In the genomic region with DNA sequence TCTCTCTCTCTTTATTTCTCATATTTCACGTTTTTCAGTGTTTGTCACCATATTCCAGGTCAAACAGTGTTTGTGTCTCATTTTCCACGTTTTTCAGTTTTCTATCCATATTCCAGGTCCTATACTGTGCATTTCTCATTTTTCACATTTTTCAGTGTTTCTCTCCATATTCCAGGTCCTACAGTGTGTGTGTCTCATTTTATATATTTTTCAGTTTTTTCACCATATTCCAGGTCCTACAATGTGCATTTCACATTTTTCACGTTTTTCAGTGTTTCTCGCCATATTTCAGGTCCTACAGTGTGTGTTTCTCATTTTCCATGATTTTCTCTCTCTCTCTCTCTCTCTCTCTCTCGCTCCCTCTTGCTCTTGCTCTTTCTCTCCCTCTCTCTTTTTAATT, we compare ENCODE assay signal across 9 mouse cellular contexts.
DNase-seq lines count a peak whose midpoint lies in the region; ATAC-seq and TF ChIP-seq lines count a peak whose summit lies in the region.
"Had no signal": no experiment of that assay in that cellular context is flagged by ENCODE, and none has a peak within 500 bp of the region (broad histone marks: within the 10 kb centered on the region; RNA-seq: fewer than 3 reads in every experiment).

No protein-coding gene starts in this region.

- WGBS in heart, embryonic 14.5 days: 54% methylated on average over 5 of the region's 5 CpGs
- WGBS in liver, embryonic 14.5 days (ENCODE audit: insufficient replicate concordance): 30% methylated on average over 5 of the region's 5 CpGs

- H3K4me3 ChIP-seq in heart, embryonic 14.5 days (ENCODE audit: control insufficient read depth in 1 of 2, insufficient read depth in 1 of 2, low read depth in 1 of 2, low read length in 2 of 2): no peak overlapping the region
- no peak overlapping the region for H3K4me3 ChIP-seq in liver, embryonic 14.5 days (ENCODE audit: insufficient read depth in 1 of 2, low read depth in 2 of 2, low read length in 2 of 2)
- H3K4me3 ChIP-seq: embryonic facial prominence, embryonic 12.5 days had no signal

- H3K4me2 ChIP-seq in heart, embryonic 14.5 days (ENCODE audit: low read length): no peak overlapping the region
- H3K4me2 ChIP-seq in liver, embryonic 14.5 days (ENCODE audit: low read depth): no peak overlapping the region
- H3K4me2 ChIP-seq: embryonic facial prominence, embryonic 12.5 days had no signal

- H3K9me3 ChIP-seq in heart, embryonic 14.5 days (ENCODE audit: control insufficient read depth, low read length): peaks cover 4% of the 10 kb centered on the region
- H3K9me3 ChIP-seq in liver, embryonic 14.5 days (ENCODE audit: control insufficient read depth, low read length): peaks cover 5% of the 10 kb centered on the region
- H3K9me3 ChIP-seq: embryonic facial prominence, embryonic 12.5 days had no signal

- H3K36me3 ChIP-seq in heart, embryonic 14.5 days (ENCODE audit: control insufficient read depth, insufficient read depth, low read length): no peaks in the 10 kb centered on the region
- H3K36me3 ChIP-seq in liver, embryonic 14.5 days (replicated peaks; ENCODE audit: control insufficient read depth, insufficient read depth, low read depth): no peaks in the 10 kb centered on the region
- H3K36me3 ChIP-seq: embryonic facial prominence, embryonic 12.5 days had no signal

- DNase-seq in heart, postnatal 36 days: no peak
- peak; percentile 17 for DNase-seq in ES-CJ7 (ENCODE audit: low read depth, low spot score)
- peak; percentile 35 for DNase-seq in brain, embryonic 14.5 days (ENCODE audit: low read depth)
- DNase-seq in liver, embryonic 14.5 days (ENCODE audit: low read depth in 3 of 3, low spot score in 3 of 3): peak; percentile 26 to 47 (median 41)
- DNase-seq in right cerebral cortex, postnatal 36 days (ENCODE audit: low spot score in 2 of 2): no peak
- no peak for DNase-seq in testis, postnatal 10 days (ENCODE audit: low spot score)
- DNase-seq in heart, postnatal 14 days: no peak

- intact Hi-C loops in heart, postnatal 36 days (cut with DNase I): no loop called here
- intact Hi-C loops in heart, postnatal 14 days (cut with DNase I): no loop called here

- H3K9ac ChIP-seq in heart, embryonic 14.5 days (ENCODE audit: low read length): no peak overlapping the region
- no peak overlapping the region for H3K9ac ChIP-seq in liver, embryonic 14.5 days (replicated peaks)
- H3K9ac ChIP-seq: embryonic facial prominence, embryonic 12.5 days had no signal

- TF ChIP-seq CTCF in brain, embryonic 14.5 days (IDR thresholded peaks at IDR 0.05; ENCODE audit: borderline replicate concordance, extremely low read depth, insufficient read depth, insufficient read length): no peak
- TF ChIP-seq CTCF in liver, embryonic 14.5 days (IDR thresholded peaks at IDR 0.05; ENCODE audit: low read depth): no peak

- no peak overlapping the region for H3K27ac ChIP-seq in heart, embryonic 14.5 days (replicated peaks in 1 of 2; ENCODE audit: control insufficient read depth in 1 of 2, insufficient read depth in 1 of 2, low read depth in 2 of 2, low read length in 2 of 2)
- no peak overlapping the region for H3K27ac ChIP-seq in liver, embryonic 14.5 days
- H3K27ac ChIP-seq: embryonic facial prominence, embryonic 12.5 days had no signal

- TF ChIP-seq EP300 in liver, embryonic 14.5 days (IDR thresholded peaks at IDR 0.05; ENCODE audit: low read depth): no peak

- ATAC-seq in heart, embryonic 14.5 days (ENCODE audit: insufficient number of reproducible peaks, insufficient read depth, low FRiP score, low read depth): 0 out of 2 replicates have a peak, but pooled peaks have one; percentile 35
- ATAC-seq in liver, embryonic 14.5 days (ENCODE audit: insufficient read depth): no peak

- no peak for TF ChIP-seq POLR2A in brain, embryonic 14.5 days (IDR thresholded peaks at IDR 0.05; ENCODE audit: borderline replicate concordance, extremely low read depth, insufficient read depth, insufficient read length, poor library complexity, severe bottlenecking)

- H3K27me3 ChIP-seq in heart, embryonic 14.5 days (ENCODE audit: control insufficient read depth, insufficient read depth, low read length): no peaks in the 10 kb centered on the region
- H3K27me3 ChIP-seq in liver, embryonic 14.5 days (ENCODE audit: control insufficient read depth, insufficient read depth, low read length): no peaks in the 10 kb centered on the region
- H3K27me3 ChIP-seq: embryonic facial prominence, embryonic 12.5 days had no signal

- H3K4me1 ChIP-seq in heart, embryonic 14.5 days (ENCODE audit: control insufficient read depth in 2 of 2, insufficient read depth in 2 of 2, low read length in 2 of 2): no peaks in the 10 kb centered on the region
- H3K4me1 ChIP-seq in liver, embryonic 14.5 days (replicated peaks; ENCODE audit: control insufficient read depth in 2 of 2, insufficient read depth in 2 of 2, low read length in 1 of 2): no peaks in the 10 kb centered on the region
- H3K4me1 ChIP-seq: embryonic facial prominence, embryonic 12.5 days had no signal

Comparison
In these comparisons a context has a peak if more than half of its experiments do, and no peak if none do; other contexts are left out.
1. DNase-seq: peak in ES-CJ7 (single experiment), brain, embryonic 14.5 days (single experiment) and liver, embryonic 14.5 days (3 of 3); none in heart, postnatal 36 days (0 of 2), right cerebral cortex, postnatal 36 days (0 of 2), testis, postnatal 10 days (single experiment) and heart, postnatal 14 days (0 of 2).